Mouse (Mus musculus) megakaryocyte, embryonic 14.5 days (primary cell): ENCODE measurements around the gene Atg2b. TPM values are rescaled to one million over a fixed set of nuclear protein-coding genes. Genes with fewer than 3 reads are reported as not detected.

Experiments
- H3K27me3 ChIP-seq: replicated peaks from 2 replicates; pipeline ENCODE3; 2012; ENCODE audit warnings: inconsistent platforms
- H3K36me3 ChIP-seq: replicated peaks from 2 replicates; pipeline ENCODE3; 2012; ENCODE audit warnings: low read length, inconsistent platforms, mixed read lengths
- H3K4me1 ChIP-seq: 2 replicates; pipeline ENCODE4 v1.6.1; 2012; ENCODE audit warnings: inconsistent platforms
- H3K4me3 ChIP-seq: replicated peaks from 2 replicates; pipeline ENCODE3; 2012; ENCODE audit warnings: moderate library complexity, mild to moderate bottlenecking, inconsistent platforms
- H3K9me3 ChIP-seq: 2 replicates; pipeline ENCODE4 v1.6.1; 2012; ENCODE audit warnings: inconsistent platforms
- FLI1 ChIP-seq: IDR thresholded peaks from 2 replicates; pipeline ENCODE4 v1.6.1; 2012; ENCODE audit warnings: low read length, inconsistent platforms, mixed read lengths
- GATA1 ChIP-seq: IDR thresholded peaks from 3 replicates; pipeline ENCODE4 v1.6.1; 2012; ENCODE audit warnings: mixed read lengths, low read length, inconsistent platforms, borderline replicate concordance
- polyA plus RNA-seq: library from polyadenylated mRNA; stranded (reverse); fragments of >175 nt; gene quantifications from 2 replicates; pipeline ENCODE4 v1.2.3, GENCODE M21; 2012; ENCODE audit warnings: low replicate concordance; ENCODE audit not compliant: insufficient read depth

Atg2b gene
- polyA plus RNA-seq, 1 experiment: 4.4 TPM

- TF ChIP-seq GATA1 (no peak), FLI1 (no peak)
- Histone ChIP-seq H3K9me3 (no peaks in the 10 kb centered on the region), H3K4me3 (no peak overlapping the region), H3K27me3 (no peaks in the 10 kb centered on the region), H3K36me3 (peaks cover 85% of the 10 kb centered on the region), H3K4me1 (peaks cover 6% of the 10 kb centered on the region; the same call in 1 of the 2 replicates)
These were observed 50.5 kb downstream of the Atg2b start for GRCm38 (mm10) chr12:105634374-105635067.

- H3K36me3 ChIP-seq: peaks cover 71% of the 10 kb centered on the region
- H3K27me3 ChIP-seq: no peaks in the 10 kb centered on the region
- H3K4me3 ChIP-seq: no peak overlapping the region
- no peaks in the 10 kb centered on the region for H3K9me3 ChIP-seq
- H3K4me1 ChIP-seq: no peaks in the 10 kb centered on the region
- TF ChIP-seq GATA1: no peak
- TF ChIP-seq FLI1: no peak
These were observed 59.2 kb downstream of the Atg2b start for GRCm38 (mm10) chr12:105625798-105626197.

DNA sequence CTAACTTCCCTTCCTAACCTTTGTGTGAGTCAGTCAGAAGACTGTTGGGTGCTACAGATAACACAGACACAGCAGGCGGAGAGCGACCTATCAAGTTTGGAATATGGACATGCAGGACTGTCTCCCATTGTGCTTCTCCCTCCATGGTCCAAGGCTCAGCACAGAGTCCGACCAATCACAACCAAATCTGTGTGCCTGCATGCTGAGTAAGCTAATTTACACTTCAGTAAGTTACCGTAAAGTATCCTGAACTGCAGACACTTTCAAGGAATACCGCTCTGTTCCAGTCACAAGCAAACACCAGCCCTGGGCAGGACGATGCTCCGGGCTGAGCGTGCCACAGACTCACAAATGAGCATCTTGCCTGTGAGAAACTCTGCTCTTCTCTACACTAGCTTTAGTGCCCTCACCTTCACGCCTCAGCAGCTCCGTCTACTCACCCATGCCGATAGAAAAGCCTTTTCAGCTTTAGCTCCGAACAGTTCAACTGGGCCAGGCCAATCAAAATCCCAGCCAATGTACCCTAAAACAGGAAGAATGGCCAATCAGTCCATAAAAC is 62.0 kb downstream of the Atg2b start:
- H3K27me3 ChIP-seq: no peaks in the 10 kb centered on the region
- H3K4me1 ChIP-seq: peaks cover 7% of the 10 kb centered on the region
- H3K9me3 ChIP-seq: no peaks in the 10 kb centered on the region
- H3K36me3 ChIP-seq: peaks cover 87% of the 10 kb centered on the region
- no peak overlapping the region for H3K4me3 ChIP-seq
- no peak for TF ChIP-seq GATA1
- TF ChIP-seq FLI1: no peak

- no peaks in the 10 kb centered on the region for H3K9me3 ChIP-seq
- H3K4me3 ChIP-seq: no peak overlapping the region
- H3K4me1 ChIP-seq: peaks cover 12% of the 10 kb centered on the region
- no peaks in the 10 kb centered on the region for H3K27me3 ChIP-seq
- TF ChIP-seq GATA1: no peak
- TF ChIP-seq FLI1: no peak
- H3K36me3 ChIP-seq: peaks cover 88% of the 10 kb centered on the region
These were observed 63.0 kb downstream of the Atg2b start for GRCm38 (mm10) chr12:105622048-105622447.

- TF ChIP-seq GATA1 (no peak), FLI1 (no peak)
- Histone ChIP-seq H3K4me1 (peaks cover 12% of the 10 kb centered on the region), H3K36me3 (peaks cover 96% of the 10 kb centered on the region)
These were observed 71.5 kb downstream of the Atg2b start for GRCm38 (mm10) chr12:105613559-105613958.

DNA sequence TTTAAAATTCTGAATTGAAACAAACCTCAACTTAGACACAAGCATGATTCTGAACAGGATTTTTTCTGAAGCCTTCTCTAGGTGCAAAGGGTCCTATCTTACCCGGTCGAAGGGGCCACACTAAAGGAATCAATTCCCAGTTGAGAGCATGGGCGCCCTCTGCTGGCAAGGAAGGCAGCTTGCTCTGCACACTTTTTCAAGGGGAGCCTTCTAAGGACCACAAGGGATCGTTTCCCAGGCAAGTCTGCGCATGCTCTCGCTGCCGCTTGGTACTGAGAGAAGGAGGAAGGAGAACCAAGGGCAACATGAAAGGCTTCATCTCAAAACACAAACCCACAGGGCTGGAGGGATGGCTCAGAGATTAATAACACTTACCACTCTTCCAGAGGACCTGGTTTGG is 73.3 kb downstream of the Atg2b start:
- Histone ChIP-seq H3K36me3 (peaks cover 86% of the 10 kb centered on the region), H3K9me3 (no peaks in the 10 kb centered on the region)
- TF ChIP-seq FLI1: no peak
- no peak for TF ChIP-seq GATA1

More at GRCm38 (mm10) chr12:105613559-105613958, 71.5 kb downstream of the Atg2b start:
- no peak overlapping the region for H3K4me3 ChIP-seq
- no peaks in the 10 kb centered on the region for H3K9me3 ChIP-seq
- no peaks in the 10 kb centered on the region for H3K27me3 ChIP-seq

DNA sequence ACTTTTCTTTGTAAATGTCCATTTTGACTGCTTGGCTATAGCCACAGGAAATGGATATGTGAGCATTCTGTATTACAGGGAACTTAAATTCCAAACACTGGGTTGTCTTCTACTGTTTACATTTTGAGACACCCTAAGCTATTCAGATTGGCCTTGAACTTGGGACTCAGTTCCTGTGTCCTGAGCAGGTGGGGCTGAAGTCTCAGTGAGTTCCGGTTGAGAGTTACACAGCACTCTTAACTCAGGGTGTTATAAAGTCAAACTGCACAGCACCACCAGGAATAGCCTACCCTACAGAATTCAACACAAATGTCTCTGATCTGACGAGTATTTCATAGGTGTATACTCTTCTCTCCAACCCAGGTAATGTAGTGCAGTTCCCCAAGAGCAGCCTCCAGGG is 74.0 kb downstream of the Atg2b start:
- TF ChIP-seq FLI1: no peak
- no peak for TF ChIP-seq GATA1
- Histone ChIP-seq H3K27me3 (no peaks in the 10 kb centered on the region), H3K4me3 (no peak overlapping the region), H3K4me1 (peaks cover 3% of the 10 kb centered on the region; the same call in 1 of the 2 replicates), H3K9me3 (no peaks in the 10 kb centered on the region), H3K36me3 (peaks cover 79% of the 10 kb centered on the region)

More for the DNA sequence above, 73.3 kb downstream of the Atg2b start:
- H3K4me3 ChIP-seq: no peak overlapping the region
- H3K4me1 ChIP-seq: peaks cover 3% of the 10 kb centered on the region; the same call in 1 of the 2 replicates
- H3K27me3 ChIP-seq: no peaks in the 10 kb centered on the region

DNA sequence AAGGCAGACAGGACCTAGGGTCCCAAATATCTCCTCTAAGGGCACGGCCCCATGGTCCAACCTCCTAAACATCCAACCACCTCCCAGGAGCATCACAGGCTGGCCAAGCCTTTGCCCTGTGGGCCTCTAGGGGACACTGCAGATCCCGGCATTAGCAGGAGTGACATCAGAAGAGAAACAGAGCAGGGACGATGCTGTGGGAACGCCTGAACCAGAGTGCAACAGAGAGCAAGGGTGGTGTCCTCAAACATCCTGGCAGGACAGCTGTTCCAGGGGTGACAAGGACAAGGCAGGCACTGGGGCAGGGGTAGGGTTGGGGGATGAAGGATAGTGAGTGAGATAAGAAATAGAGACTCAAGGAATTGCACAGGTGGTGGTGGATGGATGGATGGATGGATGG is 78.1 kb downstream of the Atg2b start:
- H3K9me3 ChIP-seq: peaks cover 9% of the 10 kb centered on the region; the same call in 1 of the 2 replicates
- no peak for TF ChIP-seq GATA1
- TF ChIP-seq FLI1: no peak
- H3K4me3 ChIP-seq: no peak overlapping the region
- peaks cover 3% of the 10 kb centered on the region; the same call in 1 of the 2 replicates for H3K4me1 ChIP-seq
- peaks cover 2% of the 10 kb centered on the region for H3K27me3 ChIP-seq
- H3K36me3 ChIP-seq: peaks cover 38% of the 10 kb centered on the region

DNA sequence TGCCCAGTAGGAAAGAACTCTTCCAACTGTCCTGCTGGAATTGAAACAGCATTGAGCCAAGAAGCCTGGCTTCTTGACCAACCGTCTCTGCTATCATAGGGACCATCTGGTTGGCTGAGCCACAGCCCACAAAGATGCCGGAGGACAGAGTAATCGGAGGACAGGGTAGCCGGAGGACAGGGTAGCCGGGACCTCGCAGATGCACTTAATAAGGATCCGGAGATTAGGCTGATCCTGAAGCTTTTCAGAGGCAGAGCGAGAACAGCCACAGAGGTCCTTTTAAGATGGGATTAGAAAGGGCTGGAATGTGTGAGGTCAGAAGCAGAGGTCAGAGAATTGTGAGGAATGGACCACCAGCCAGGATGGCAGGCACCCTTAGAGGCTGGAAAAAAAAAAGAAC is 79.8 kb downstream of the Atg2b start:
- H3K4me1 ChIP-seq: no peaks in the 10 kb centered on the region

GRCm38 (mm10) chr12:105603904-105604303 is 81.1 kb downstream of the Atg2b start:
- Histone ChIP-seq H3K4me1 (no peaks in the 10 kb centered on the region), H3K4me3 (no peak overlapping the region), H3K9me3 (peaks cover 13% of the 10 kb centered on the region; the same call in 1 of the 2 replicates), H3K27me3 (peaks cover 10% of the 10 kb centered on the region), H3K36me3 (peaks cover 12% of the 10 kb centered on the region)
- no peak for TF ChIP-seq FLI1

More for the DNA sequence above, 79.8 kb downstream of the Atg2b start:
- H3K36me3 ChIP-seq: peaks cover 25% of the 10 kb centered on the region
- TF ChIP-seq FLI1 (no peak), GATA1 (no peak)
- no peak overlapping the region for H3K4me3 ChIP-seq
- H3K27me3 ChIP-seq: peaks cover 5% of the 10 kb centered on the region
- peaks cover 13% of the 10 kb centered on the region; the same call in 1 of the 2 replicates for H3K9me3 ChIP-seq
